Mouse (Mus musculus) frontal cortex, postnatal 14 days (tissue): ENCODE measurements around the gene Timm13.

Experiments
- DNase-seq, 2 experiments: peaks; one replicate each; pipeline ENCODE4 v3.0.0; 2022; ENCODE audit warnings: low spot score in 2 of 2

The Timm13 gene

DNA sequence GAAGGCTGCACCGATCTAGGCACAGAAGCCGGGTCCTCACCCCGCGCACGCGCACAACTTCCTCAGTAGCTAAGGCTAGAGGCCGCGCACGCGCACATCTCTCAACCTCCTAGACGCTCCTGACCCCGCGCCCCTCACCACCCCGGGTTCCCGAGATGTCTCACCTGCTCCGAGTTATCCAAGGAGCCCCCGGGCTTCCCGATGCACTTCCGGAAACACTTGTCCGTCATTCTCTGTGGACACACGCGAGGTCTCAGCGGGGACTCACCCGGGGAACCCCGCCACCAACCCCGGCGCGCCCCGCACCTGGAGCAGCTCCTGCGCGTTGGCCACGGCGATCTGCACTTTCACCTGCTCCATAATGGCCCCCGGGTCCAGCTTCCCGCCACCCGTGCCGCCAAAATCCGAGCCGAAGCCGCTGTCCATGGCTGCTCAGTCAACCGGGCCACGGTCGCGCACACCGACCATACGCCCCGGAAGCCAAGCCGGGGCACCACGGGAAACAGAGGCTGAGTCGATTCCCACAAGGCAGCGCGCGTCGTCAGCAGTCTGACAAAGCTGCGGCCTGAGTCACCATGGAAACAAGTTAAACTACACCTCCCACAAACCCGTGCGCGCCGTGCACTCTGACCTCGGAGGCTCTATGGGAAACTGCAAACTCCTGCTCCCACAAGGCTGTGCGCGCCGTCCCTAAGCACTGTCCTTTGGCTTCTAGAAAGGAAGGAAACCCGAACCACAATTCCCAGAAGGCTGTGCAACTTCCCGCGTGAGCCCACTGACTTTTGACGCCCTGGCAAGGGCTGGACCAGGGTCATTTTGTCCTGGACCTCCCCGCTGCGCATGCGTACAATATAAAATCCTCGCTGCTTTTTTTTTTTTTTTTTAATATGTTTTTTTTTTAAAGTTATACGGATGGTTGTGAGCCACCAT lies at the start of gene Timm13:
TSS of gene Timm13 (minus strand) at position 652 of the 930 bp plus-strand sequence.
- DNase-seq = peak; percentile 97 to 99

DNA sequence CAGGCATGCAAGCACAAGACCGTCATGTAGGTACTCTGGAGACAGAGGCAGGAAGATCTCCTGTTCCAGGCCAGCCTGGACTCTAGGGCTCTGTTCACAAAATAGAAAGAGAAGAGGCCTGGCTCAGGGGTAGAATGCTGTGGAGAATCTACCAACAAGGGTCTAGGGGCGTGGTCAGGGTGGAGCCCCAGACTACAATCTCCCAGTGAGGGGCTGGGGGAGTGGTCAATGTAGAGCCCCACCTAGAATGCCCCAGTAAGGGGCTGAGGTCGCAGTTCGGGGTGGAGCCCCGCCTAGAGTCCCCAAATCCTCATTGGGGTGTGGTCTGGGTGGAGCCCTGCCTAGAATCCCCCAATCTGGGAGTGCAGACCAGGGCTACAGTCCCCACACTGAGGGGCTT lies 49.5 kb upstream of the Timm13 start:
- DNase-seq = no peak

DNA sequence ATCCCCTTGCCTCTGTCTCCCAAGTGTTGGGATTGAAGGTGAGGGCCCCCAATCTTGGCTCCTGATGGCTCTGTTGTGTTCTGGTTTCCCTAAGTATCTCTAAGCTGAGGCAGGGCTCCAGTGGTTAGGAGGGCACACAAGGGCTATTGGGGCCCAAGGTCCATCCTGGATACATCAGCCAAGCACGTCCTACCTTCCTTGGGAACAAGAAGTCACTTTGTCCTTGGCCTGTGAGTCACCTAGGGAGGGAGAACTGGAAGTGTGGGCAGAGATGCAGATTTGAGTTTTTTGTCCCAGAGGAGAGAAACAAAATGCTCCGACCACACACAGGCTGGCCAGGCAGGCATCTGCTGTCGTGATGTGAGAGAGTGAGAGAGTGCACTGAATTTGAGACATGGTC lies 48.3 kb upstream of the Timm13 start:
- no peak for DNase-seq

DNA sequence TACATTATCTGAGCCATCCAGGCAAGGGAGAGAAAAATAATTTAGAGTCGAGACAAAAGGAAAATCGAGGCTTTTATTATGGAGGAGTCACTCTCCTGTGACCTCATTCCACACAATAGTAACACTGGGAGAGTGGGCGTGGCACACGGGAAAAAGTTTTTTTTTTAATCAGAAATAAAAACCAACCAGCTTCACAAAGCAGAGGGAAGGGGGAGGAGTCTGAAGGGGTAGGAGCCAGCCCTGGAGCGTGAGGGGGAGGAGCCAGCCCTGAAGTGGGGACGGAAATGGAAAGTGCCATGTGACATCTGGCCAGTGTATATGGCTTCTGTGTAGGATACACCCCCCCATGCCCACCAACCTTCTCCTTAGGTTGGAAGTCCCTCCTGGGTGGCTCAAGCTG lies 47.8 kb upstream of the Timm13 start:
- DNase-seq = no peak

DNA sequence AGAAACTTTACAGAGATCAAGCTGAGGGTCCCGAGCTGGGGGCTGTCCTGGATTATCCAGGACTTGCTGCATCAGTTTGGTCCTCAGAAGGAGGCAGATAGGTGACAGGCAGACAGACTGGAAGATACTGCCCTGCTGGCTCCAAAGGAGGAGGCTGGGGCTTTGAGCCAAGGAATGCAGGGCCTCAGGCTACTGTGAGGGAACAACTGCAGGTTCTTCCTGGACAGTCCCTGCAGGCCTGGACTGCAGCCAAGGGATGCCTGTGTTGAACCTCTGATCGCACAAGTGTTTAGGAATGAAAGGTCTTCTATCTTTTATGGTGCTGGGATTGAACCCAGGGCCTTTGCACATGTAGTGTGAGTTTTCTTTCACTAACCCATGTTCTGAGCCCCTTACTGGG lies 47.0 kb upstream of the Timm13 start:
- DNase-seq = no peak

DNA sequence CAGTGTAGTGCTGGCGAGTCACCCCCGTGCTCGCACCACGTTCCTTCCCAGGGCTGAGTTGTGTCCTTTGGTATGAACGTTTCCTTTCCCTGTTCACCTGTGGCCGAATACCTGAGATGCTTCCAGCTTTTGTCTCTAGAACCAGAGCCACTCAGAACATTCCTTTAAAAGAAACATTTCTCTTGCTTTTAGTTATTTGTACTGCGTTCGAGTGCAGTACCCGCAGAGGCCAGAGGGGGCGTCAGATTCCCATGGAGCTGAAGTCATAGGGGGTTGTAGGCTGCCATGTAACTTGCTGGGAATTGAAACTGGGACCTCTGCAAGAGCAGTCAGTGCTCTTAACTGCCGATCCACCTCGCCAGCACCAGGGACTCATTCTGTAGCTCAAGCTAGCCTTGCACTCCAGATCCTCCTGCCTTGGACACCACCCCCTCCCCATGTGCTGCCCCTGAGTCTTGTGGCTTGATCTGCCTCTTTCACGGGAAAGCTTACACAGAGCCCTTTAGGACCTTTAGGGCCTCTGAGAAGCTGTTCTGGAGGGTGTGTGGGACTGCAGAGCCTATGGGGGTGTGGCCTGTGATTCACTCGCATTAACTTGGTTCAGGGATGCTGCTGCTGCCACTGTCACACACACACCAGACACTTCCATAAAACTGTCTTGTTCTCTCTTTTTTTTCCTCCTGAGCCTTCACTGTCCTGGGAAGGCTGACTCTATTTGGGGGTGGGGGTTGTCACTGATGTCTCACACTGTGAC lies 46.1 kb upstream of the Timm13 start:
- DNase-seq = no peak

DNA sequence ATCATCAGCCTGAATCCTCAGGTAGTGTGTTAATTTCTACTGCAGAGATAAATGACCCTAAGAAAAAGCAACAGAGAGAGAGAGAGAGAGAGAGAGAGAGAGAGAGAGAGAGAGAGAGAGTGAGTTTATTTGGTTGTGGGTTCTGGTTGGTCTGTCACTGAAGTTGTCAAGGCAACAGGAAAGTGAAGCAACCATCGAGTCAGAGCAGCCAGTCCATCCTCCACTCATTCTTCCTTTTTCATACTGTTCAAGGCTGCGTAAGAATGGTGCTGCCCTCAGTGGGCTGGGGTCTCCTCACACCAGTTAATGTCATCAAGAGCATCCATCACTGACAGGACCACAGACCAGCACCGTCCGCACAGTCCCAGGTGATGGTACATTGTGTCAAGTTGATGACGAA lies 43.5 kb upstream of the Timm13 start:
- no peak for DNase-seq

DNA sequence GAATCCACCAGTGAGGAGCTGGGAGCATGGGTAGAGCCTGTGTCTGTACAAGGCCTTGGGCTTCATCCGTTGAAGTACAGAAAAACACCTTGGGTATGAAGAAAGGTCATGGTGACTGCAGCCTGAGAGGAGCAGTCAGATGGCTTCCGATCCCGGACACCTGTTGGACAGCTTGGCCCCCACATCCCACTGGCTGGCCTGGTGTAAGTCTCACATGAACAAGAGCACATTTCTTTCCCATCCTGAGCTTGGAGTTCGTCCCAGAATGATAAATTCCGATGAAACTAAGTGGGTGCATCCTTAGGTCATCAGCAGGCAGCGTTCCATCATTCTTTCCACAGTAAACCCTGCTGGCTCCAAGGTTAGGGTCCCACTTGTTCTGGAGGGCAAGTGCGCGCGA lies 42.9 kb upstream of the Timm13 start:
- DNase-seq = no peak

DNA sequence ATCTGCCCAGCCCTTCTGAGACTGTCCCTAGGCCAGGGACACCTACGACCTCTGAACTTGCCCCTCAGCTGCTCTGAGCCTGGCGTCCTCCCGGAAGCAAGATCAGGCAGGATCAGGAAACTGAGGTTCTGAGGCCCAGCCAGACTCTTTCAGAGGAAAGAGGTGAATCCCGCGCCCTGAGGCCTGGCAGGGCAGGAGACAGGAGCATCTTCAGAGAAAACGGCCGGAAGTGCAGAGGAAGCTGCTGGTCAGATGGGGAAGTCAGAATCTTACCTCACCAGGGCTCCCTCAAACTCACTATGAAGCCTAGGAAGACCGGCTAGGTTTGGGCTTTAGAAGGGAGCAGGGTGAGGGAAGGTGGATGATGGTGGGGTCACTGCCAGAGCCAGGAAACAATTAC lies 42.1 kb upstream of the Timm13 start:
- no peak for DNase-seq

DNA sequence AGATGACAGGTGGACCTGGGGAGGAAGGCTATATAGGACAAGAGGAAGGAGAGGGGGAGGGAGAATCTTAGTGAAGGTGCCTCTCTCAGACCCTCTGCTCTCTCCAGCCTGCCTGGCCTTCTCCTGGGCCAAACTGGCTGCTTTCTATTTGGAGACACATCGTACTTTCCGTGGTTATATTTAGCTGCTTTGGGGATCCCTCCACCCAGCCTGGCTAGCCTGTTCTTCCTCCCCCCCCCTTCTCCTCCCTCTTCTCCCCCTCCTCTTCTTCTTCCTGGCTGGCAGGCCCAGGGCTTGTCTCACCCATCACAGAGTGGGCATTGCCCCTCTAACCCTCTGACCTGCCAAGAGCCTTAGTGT lies 40.2 kb upstream of the Timm13 start:
- DNase-seq = no peak

DNA sequence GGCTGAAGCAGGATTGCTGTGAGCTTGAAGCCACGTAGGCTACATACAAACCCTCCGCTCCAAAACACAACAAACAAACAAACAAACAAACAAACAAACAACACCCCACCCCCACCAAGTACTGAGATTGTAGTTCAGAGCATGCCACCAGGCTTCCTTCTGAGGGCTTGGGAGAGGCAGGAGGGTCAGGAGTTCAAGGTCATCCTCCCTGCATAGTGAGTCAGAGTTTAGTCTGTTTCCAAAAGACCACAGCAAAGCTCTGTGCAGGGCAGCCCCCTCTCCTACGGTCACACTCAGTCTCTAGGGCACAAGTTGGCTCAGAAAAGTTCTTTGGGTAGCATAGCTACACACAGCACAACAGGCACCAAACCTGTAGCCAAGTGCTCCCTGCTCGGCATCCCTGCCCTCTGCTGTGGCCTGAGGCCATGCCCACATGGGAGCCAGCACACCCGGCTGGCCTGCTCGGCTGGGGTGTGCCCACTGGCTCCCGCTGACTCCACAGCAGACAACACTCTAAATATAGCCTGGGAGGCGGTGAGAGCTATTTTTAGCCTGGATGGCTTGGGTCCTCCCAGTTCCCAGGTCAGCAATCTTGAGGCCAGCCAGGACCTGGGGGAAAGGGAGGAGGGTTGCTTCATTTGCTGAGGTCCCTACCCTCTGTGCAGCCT lies 39.7 kb upstream of the Timm13 start:
- no peak for DNase-seq

DNA sequence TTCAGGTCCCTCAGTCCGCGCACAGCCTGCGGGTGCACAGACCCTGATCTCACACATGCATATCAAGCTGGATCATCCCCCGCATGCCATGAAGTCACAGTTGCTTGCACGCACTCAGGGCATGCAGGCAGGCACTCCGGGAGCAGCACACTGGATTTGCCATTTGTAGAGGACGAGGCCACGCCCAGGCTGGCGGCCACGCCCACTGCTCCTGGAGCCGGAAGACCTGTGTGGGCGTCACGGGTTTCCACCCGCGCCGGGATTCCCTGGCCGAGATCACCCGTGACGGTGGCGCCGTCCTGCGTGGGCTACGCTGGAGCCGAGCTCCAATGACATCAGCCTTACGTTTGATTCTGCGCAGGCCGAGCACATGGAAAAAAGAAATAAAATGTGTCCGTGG lies 38.9 kb upstream of the Timm13 start:
- peak; percentile 73 to 81 for DNase-seq

DNA sequence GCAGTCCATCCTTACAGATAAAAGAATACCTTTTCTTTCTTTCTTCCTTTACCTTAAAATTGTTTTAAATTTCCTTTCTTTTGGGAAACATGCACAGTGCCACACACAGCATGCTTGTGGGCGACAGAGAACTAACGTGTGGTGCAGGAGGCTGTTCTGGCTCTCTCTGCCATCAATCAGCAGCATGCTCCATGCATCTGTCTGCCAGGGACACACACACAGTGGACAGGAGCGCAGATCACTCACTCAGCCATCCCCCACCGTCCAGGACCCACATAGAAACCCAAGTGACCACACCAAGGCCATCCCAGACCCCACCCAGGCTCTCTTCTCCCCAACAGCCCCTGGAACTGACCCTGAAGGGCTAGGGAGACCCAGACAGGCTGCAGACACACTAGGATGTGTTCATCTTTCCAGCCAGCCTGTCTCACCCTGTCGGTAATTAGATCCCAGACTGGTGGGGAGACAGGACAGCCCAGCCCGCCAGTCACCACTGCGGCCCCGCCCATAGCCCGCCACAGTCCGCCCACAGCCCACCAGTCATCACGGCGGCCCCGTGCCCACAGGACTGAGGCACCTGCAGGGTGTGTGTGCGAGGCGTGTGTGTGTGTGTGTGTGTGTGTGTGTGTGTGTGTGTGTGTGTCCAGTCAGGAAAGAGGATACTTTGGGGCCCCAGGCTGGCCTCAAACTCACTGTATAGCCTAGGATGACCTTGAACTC lies 38.2 kb upstream of the Timm13 start:
- no peak for DNase-seq

DNA sequence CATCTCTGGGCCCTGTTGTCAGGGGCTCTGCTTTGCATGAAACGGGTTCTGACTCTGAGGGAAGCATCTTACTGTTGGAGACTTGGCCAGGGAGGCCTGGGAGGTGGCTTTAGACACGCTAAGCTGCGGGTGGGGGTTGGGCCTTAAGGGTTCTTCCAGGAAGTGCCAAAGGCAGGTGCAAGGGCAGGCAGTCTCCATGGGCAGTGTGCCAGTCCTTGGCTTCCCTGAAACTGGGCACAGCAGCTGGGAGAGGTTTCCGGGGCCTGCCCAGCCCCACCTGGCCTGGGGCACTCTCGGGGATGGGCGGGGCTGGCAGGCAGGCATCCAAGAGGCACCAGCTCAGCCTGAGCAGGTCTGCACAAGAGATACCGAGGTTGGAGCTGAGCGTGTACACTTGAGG lies 36.9 kb upstream of the Timm13 start:
- DNase-seq = no peak

DNA sequence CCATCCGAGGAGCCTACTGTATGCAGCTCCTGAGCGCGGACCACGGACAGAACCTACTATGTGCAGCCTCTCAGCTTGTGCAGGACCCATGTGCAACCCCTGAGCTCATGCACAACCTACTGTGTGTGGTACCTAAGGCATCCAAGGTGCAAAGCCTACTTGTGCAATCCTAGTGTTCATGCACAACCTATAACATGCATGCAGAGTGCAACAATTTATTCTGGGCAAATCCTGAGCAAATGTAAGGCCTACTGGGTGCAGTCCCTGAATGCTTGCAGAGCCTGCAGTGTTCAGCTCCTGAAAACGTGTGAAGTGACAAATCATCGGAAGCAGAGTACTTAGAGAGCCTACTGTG lies 36.0 kb upstream of the Timm13 start:
- no peak for DNase-seq

DNA sequence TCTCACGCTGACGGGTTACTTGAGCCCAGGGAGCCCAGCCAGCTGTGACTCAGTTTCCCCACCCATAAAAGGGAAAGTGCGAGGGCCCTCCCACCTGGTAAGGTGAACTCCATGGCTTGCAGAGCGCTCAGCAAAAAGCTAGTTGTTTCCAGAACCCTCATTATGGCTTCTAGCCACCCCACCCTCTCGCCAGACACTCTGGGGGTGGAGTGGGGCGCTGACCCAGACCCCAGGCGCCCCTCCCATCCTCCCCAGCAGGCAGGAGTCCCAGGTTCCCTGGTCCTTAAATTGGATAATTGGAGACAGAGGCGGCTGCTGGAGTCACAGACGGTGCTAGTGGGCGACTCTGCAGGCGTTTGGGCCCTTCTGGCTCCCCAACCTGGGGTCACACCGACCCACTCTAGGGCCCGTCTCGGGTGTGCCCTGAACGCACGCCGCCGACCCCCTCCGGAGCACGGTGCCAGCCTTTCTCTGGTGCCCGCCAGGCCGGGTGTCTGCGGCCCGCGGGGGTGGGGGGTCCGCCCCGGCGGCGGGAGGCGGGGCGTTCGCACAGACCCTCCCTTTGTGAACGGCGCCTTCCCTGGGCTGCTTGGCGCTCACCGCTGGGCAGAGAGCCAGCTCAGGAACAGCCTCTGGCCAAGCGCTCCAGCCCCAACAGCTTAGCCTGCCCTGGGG lies 35.5 kb upstream of the Timm13 start:
- peak in 1 of 2 experiments; percentile 45 for DNase-seq

DNA sequence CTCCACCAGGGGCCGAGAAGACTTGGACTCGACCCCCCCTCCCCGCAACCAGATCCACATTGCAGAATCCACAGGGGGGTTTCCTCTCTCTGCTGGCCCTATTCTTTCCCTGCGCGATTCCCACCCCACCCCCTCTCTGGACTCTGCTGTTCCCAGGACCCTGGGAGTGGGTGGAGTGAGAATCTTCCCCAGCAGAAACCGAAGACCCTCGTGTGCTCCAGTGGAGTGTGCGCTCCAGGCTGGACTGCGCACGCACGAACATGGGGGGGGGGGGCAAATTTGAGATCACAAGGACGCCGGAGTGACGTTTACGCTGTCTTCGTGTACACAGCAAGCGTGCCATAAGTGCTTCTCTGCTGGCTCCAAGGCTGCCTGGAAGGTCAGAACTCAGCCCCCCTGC lies 34.9 kb upstream of the Timm13 start:
- no peak for DNase-seq

DNA sequence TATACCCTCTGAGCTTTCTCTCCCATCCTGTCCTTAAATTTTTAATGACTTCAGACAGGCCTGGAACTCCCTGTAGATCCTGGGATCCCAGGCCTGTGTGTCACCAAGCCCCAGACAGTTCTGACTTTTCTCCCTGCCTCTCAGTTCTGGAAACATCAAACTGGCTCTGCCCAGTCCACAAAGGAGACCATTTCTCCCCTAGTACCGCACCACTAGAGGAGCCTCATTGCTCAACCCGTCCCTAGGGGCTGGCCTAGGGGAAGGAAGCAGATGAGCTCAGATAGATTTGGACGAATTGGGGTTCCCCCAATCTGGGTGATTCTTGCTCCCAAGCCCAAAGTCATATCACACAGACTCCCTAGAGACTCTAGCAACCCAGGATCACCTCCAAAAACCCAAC lies 34.5 kb upstream of the Timm13 start:
- no peak for DNase-seq

DNA sequence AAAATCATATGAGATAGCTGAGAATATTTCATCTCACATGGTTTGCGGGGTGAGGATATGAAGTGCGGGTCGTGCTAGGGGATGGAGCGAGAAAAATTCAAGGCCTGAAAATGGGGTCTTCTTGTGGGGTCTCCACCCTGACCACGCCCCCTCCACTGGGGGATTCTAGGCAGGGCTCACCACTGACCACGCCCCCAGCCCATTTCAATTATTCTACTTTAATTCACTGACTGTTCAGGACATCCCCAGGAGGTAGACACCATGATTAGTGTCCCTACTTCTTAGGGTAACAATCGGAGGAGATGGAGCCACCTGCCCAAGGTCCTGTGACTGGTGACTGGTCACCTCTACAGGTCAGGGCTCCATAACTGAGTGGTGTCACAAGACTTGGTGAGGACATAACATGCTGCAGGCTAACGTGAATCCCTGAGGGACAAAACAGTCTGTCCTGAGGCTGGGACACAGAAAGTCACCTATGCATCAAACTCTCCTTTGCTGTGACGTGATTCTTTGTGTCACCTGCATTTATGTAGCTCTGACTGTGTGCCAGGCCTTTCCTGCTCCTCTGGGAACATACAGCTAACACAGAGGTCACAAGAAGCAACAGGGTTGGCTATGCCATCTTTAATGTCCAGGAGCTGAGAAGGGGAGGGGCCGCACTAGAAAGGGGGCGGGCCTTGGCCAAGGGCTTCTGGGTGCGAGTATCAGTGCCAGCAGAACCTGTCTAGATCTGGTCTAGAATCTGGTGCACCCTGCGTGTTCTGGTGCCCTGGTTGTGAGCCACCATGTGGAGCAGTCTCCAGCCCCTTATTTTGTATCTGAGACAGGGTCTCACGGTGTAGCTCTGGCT lies 33.6 kb upstream of the Timm13 start:
- DNase-seq = no peak

DNA sequence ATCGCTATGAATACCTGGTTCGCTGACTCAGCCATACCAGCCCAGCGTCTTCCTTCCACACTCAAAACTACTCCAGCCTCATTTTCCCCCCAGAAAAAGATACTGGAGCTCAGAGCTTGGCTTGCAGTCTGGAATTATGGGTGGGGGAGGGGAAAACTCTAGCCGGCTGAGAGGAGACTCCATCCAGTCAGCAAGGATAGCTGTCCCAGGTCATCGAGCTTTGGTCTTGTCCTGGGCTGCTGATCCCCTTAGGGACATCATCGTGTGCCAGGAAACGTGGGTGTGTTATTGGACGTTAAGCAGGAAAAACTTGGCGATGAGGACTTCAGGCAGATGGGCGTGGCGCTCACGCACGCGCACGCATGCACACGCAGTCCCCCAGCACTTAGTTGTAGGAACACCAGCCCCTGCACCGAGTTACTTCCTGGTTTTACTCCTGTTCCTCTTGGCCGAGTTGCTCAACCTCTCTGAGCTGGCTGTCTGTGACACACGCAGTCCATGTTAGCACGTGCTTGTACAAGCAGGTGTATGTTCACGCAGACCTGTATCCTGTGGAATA lies 32.7 kb upstream of the Timm13 start:
- no peak for DNase-seq
